Mouse (Mus musculus): ENCODE measurements around the gene Snx3.

Snx3 gene

DNA sequence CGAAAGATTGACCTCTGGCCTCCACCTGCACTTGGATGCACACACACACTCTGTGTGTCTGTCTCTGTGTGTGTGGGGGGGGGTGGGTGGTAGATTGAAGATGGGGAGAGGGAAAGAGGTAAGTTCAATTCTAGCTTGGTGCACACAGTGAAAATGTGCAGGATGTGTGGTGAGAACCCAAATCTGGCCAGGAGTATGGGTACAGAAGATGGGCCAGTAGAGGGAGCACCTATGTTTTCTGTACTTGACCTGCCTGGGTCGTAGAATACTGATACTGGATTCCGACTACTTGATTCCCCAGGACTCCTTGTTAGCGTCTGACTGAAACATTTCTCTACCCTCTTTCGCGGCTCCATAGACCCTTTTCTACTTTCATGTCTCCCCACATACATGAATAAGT is 8.3 kb downstream of the Snx3 start:
- DNase-seq (ENCODE audit: low read depth, low spot score) = no peak

DNA sequence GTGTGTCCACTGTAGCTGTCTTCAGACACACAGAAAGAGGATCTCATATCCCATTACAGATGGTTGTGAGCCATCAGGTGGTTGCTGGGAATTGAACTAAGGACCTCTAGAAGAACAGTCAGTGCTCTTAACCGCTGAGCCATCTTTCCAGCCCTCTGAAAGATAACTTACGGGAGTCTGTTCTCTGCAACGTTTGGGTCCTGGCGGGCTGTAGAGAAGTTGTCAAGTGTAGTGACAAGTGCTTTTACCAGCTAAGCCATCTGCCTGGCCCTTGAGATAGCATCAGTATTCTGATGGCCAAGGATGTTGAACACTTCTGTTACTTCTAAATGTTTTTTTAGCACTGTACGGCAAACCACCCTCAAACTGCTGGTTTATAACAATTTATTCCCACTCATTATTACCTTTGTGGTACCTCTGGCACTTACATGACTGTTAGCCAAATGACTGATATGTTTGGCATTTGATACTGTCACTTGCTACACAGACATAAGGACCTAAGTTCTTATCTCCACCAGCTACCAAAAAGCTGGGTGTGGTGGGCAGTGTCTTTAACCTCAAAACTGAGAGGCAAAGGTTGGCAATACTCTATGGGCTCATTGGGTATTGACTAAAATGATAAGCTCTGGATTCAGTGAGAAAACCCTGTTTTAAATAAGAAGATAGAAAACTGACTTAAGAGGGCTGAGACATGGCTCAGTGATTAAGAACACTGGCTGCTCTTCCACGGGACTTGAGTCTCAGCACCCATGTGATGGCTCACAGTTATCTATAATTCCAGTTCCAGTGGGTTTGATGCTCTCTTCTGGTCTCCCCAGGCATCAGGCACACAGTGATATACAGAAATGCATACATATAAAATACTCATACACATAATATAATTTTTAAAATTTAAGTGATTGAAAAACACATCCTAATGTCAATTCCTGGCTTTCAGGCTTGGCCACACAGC is 9.6 kb downstream of the Snx3 start:
- no peak for DNase-seq (ENCODE audit: low read depth, low spot score)

DNA sequence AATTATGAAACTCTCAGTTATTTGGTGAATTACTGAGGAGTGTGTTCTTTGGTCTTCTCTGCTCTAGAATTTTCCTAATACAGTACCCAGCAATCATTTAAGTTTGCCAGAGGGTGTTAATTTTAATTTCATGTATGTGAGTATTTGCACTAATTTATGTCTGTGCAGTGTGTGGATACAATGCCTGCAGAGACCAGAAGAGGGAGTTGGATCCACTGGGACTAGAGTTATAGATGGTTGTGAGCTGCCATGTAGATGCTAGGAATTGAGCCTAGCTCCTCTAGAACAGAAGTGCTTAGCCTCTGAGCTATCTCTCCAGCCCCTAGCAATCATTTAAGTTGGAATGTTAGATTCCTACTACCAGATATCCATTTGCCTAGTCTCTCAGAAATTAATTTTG is 12.3 kb downstream of the Snx3 start:
- DNase-seq (ENCODE audit: low read depth, low spot score) = no peak

DNA sequence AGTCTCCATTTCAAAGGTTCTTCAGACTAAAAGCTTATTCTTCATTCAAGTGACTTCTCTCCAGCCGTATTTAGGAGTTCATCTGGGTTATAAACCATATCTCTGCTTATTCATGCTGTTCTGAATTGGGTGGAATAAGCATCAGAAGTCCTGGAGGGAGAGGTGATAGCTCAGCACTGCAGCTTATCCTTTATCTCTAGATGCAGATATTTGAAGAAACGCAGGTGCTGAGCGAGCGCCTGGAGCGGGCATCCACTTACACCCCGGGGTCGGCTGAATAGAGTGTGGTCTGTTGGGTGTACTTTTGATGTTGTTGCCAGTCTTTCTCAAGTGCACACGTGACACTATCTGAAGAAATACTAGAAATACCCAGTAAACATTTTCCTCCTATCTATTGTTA is 16.5 kb downstream of the Snx3 start:
- DNase-seq (ENCODE audit: low read depth, low spot score) = no peak

DNA sequence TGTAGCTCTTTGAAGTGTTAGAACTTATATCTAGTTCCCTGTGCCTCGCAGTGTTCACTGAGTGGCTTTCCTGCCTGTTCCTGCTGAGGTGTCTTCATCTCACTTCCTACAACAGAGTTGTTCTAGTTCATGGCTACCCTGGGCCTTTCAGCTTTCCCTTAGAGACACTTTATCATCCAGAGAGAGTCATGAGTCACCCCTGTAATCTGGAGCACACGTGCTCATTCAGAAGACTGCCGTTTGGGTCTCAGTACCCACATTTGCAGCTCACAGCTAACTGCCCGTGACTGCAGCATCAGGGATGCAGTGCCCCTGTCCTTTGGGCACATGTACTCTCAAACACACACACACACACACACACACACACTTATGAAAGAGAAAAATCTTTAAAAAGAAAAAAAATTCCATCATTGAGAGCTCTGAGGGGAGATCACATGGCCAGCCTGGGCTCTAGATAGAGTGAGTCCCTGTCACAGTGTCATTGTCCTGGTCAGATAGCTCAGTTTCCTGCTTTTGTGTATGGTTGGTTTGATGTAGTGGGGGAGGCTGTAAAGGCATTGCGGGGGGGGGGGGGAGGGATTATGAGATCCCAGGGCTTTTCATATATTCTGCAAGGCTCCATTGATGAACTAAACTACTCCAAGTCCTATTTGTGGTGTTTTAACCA is 19.6 kb downstream of the Snx3 start:
- DNase-seq (ENCODE audit: low read depth, low spot score) = no peak

DNA sequence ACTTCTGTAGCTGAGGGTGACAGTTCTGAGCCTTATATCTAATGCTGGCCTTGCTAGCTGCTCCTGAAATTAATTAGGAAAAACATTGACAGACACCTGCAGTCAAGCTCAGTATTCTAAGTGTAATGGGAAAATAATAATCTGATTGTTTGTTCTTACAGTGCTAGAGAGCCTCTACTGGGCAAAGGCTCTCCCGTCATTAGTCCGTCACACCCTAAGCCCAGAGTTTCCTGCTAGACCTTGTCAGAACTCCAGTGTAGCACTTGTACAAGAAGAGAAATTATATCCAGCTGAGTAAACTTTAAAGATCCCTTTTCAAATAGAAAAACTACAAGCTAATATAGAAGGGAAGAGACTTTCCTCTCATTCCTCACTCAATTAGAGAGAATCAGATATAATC is 21.1 kb downstream of the Snx3 start:
- no peak for DNase-seq (ENCODE audit: low read depth, low spot score)

DNA sequence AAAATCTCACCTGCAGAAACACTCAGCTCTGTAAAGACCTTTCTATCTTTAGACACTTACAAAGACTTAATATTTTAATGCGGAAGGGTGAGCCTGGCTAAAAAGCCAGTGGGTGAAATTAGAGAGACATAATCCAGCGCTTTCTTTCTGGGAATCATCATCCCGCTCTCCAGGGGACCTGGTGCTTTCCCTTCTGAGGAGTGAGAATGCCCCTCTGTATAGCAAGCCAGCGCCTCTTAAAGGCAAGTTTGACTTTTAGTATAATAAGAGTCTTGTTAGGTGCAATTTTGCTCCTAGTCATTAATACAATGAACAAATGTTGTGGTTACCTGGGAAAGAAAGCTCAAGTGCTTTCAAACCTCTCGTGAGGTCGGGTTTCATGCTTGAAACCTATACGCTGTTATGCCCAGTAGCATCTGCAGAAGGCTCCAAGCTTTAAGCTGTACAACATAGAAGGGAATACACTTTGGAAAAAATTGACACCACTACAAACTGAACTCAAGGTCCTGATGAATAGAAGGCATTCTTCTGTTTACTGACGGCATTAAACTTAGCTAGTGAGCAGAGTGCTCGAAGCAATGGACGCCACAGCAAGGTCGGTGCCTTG is 21.8 kb downstream of the Snx3 start:
- DNase-seq (ENCODE audit: low read depth, low spot score) = no peak

DNA sequence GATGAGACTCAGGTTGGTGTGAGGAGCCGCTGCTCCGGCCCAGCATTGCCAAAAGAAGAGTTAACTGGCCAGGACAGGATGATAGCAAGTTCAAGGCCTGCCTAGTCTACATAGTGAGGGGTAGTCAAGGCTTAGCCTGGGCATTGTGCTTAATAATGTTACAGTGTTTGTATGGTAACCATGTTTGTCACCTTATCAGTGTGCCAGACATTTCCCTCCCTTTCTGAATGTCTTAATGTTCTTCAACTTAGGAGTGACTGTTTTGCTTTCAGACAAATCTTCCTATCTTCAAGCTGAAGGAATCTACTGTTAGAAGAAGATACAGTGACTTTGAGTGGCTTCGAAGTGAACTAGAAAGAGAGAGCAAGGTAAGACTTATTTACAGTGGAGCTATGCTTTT is 23.9 kb downstream of the Snx3 start:
- DNase-seq (ENCODE audit: low read depth, low spot score) = no peak

DNA sequence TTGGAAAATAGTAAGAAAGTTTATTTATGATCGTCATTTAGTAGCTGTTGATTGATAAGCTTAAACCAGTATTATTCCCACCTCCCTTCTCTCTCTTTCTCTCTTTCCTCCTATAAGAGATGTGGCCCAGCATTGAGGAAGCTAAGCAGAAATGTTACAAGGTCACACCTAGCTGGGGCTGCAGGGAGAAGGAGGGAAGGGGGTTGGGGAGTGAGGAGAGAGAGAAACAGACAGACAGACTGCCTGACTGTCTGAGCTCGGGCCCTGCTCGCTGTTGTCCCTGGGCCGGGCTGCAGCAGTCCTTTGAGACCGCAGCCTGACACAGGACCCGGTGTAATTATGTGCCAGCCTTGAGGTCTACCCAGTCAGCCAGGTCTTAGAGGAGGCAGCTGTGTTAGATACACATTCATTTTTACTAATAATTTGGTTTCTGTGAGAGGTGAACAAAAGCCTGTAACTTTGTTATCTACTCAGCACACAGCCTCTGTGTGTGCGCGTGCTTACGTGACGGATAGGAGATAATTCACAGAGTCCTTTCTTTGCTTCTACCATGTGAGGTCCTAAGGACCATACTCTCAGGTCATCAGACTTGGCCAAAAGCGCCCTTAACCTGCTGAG is 32.1 kb downstream of the Snx3 start:
- no peak for DNase-seq (ENCODE audit: low read depth, low spot score)

DNA sequence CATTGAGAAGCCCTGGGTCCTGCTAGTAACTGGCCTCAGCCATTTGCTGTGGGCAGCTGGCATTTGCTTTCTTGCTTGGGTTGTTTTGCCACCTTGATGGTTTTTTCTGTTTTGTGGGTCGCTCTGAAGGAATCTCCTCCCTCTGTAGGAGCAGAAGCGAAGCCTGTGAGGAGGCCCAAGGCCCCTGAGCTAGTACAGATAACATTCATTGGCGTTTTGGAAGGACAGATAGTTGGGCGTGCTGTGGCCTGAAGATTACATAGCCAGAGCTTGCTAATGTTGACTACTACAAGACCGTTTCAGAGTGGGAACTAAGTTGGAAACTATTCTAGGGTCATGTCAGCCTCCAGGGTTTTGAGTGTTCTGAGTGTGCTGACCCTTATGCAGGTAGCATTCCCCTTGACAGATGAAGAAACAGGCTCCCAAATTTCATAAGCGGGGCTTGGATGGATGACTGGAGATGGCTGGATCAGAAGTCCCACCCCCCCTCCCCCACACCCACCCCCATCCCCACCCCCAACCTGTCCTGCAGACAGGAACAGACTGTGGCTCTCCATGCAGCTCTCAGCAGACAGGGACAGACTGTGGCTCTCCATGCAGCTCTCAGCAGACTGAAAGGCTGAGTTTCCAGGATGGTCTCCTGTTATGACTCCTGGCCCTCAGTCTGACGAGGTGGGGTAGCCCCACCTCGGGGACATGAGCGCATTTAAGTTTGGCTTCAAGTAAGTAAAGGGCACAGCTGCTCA is 35.9 kb downstream of the Snx3 start:
- no peak for DNase-seq (ENCODE audit: low read depth, low spot score)

DNA sequence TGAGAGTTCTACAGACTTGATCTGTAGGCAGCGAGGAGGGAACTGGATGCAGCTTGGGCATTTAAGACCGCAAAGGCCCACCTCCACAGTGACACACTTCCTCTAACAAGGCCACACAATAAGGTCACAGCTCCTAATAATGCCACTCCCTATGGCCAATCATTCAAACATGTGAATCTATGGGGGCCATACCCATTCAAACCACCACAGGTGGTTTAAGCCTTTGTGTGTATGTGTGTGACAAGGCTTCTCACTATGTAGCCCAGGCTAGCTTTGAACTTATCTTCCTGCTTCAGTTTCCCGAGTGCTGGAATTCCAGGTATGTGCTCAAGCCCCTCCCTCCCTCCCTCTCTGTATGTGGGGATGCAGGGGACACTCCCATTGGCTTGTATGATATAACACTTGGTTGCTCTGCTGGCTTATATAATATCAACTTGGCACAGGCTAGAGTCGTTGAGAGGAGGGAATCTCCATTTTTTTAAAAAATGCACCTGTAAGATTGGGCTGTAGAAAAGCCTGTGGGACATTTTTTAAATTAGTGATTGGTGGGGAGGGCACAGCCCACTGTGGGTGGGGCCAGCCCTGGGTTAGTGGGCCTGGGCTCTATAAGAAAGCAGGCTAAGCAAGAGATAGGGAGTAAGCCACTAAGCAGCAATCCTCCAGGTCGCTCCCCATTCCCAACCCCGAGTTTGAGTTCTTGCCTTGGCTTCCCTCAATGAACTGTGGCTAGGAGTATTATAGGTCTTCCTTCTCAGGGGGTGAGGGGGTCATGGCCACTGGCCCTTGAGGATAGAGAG is 44.1 kb downstream of the Snx3 start:
- no peak for DNase-seq (ENCODE audit: low read depth, low spot score)

DNA sequence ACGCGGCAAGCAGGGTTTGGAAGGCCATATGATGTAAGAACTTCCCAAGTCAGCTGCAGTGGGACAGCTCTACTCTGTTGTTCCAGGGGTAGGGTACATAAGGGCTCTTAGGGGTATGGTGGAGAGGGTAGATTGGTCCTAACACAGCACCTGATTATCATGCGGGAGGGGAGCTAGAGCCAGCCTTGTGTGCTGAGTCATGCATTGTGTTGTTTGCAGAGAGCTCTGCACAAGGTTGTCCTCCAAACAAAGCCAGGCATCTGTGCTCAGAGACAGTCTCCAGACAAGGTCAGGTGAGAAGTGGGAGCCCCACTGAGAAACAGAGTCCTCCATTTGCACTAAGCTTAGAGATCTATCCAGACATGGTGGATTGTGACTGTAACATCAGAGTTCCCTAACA is 44.7 kb downstream of the Snx3 start:
- DNase-seq (ENCODE audit: low read depth, low spot score) = no peak

DNA sequence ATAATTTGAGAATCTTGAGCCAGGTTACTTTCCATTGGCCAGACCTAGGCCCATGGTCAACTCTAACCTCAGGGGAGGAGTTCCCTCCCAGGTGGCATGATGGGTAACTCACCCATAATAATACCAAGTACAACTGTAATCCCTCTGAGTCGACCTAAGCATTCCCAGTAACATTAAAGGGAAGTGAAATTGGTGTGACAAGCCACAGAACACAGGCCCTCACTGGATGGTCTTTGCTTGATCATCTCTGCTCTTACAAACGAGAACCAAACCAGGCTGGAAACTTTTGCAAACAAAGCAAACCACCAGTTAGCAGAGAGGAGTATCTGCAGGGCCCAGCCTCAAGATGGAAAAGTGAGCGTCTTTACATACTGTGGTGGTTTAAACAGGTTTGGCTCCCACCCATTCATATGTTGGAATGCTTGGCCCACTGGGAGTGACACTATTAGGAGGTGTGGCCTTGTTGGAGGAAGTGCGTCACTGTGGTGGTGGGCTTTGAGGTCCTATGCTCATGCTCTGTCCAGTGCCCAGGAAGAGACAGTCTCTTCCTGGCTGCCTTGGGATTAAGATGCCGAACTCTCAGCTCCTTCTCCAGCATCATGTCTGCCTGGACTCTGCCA is 57.9 kb downstream of the Snx3 start:
- no peak for DNase-seq (ENCODE audit: low read depth, low spot score)

DNA sequence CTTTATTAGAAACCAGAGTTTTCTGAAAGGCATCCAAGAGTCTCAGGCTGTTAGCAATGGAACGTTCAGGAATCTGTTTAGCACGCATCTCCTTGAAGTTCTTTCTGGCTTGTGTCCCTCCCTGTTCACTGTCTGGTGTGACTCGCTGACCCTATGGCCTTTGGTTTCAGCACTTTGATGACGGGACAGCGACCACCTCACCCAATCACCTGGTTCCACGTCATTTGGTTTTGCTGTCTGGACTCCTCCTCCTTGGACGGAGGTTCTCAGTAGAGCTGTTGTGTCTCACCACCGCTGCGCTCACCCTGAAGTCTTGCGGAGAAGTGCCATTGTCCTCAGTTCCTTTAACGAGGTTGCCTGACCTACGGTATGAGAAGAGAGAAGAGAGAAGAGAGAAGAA is 60.4 kb downstream of the Snx3 start:
- DNase-seq (ENCODE audit: low read depth, low spot score) = no peak

DNA sequence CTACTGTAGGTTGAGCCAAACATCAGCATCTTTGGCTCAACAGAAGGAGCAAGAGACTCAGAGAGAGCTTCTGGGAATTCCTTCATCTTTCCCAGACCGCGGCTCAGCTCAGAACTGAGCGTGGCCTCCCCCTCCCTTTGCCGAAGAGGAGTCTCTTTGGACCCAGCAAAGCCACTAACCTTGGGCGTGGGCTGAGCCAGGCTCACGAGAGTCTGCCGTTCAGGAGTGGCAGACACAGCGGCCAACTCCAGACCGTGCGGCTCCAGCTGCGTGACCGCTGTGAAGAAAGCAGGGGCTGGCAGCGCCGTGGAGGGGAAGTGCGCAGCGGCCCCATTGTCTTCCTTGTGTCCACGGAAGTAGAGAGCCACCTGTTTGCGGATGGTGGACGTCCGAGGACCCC is 70.7 kb downstream of the Snx3 start:
- no peak for DNase-seq (ENCODE audit: low read depth, low spot score)

DNA sequence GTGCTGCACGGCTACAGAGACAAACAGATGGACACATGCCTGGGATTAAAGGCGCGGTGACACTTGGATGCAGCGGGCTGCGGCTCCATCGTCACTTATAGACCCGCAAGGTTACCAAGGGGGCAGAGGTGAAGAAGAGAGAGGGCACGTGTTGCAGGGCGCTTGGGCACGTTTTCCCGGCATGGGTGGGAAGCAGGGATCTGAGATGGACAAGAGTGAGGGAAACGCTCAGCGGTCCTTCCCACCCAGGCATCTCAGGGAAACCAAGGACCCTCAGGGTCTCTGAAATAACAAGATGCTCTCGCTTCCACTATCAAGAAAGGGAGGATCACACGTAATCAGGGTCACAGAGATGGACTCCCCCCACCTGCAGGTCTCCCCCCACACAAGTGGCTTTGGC is 71.1 kb downstream of the Snx3 start:
- no peak for DNase-seq (ENCODE audit: low read depth, low spot score)

DNA sequence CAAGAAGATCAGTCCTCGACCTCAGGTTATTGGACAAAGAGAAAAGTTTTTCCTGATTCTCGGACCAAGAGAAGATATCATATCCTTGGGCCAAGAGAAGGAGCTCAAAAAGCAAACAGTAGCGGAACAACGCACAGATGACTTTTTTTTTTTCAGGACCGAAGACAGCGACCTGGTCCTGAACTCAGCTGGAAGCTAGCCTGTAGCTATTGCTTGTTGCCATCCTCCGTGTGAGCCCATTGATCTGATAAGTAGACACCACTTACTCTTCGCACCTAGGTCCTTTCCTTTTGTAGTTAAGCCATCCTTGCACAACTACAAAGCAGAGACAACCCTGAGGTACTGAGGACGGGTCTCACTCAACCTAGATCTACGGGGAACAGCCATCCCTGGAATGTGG is 72.8 kb downstream of the Snx3 start:
- no peak for DNase-seq (ENCODE audit: low read depth, low spot score)

DNA sequence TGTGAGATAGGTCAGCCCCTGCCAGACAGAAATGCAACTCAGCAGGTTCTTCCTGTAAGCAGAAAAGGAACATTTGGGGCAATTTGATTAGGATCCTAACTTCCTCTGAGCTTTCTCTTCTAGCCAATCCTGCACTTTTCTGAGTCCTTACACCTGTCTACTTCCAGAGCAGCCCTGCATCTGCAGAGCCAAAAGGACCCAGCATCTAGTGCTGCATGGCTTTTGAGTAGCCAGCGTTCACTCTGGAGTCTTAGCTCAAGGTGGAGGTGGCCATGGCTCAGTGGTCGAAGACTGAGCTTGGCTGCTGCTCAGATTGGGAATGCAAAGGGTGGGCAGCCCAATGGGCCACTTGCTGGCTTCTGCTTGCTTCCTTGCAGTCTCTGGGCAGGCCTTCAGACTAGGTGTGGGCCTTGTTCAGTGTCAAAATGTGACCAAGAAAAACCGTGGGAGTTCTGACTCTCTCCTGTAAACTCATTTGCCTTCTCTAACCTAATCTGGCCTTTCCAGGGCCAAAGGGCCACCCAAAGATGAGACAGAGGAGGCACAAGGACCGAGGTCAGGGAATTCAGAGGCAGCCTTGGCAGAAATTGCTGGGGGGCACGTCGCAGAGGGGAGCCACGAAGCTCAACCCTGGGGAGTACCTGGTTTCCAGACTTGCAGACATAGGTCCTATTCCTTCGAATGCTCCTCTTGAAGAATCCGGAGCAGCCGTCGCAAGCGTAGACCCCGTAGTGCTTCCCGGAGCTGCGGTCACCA is 75.9 kb downstream of the Snx3 start:
- DNase-seq (ENCODE audit: low read depth, low spot score) = no peak

DNA sequence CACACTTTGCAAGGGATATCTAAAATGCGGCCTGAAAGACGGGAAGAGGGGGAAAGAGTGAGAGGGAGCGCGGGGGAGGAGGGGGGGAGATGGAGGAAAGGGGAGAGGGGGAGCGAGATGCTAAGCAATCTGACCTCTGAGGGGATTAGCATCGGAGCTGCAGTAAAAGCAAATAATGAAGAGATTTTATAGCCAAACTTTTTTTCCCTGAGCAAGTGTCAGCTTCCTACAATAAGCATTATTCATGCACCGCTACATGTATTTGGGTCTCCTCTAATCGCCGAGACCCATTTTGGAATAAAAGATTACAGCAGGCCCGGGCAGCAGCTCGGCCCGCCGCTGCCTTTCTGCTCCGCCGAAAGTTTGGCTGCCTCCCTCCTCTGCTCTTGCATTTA is 76.4 kb downstream of the Snx3 start:
- no peak for DNase-seq (ENCODE audit: low read depth, low spot score)
